Mouse (Mus musculus) kidney, postnatal 25 days (tissue): ENCODE measurements at regions not wholly inside any gene's neighbourhood (a gene's known extent, or its start where the extent isn't known, plus 50 kb on each side); places are given as distances from the start of the nearest gene placed in this dataset.

Experiments used
- DNase-seq, 2 experiments: peaks; one replicate each; pipeline ENCODE4 v3.0.0; 2021; ENCODE audit warnings: mixed read lengths in 2 of 2

GRCm38 (mm10) chr3:61740088-61740487, 374.3 kb upstream of the B430305J03Rik start:
- DNase-seq, result no peak

- no peak for DNase-seq
These were observed 372.8 kb upstream of the B430305J03Rik start for GRCm38 (mm10) chr3:61738528-61738927.

GRCm38 (mm10) chr3:61716785-61717184, 351.0 kb upstream of the B430305J03Rik start:
- DNase-seq, result no peak

GRCm38 (mm10) chr3:61687933-61688705, 322.4 kb upstream of the B430305J03Rik start:
- DNase-seq, result no peak

GRCm38 (mm10) chr3:61670874-61671273, 305.1 kb upstream of the B430305J03Rik start:
- DNase-seq, result no peak

GRCm38 (mm10) chr3:61656143-61656542, 290.4 kb upstream of the B430305J03Rik start:
- DNase-seq, result no peak

GRCm38 (mm10) chr3:61628535-61628934, 262.8 kb upstream of the B430305J03Rik start:
- no peak for DNase-seq

GRCm38 (mm10) chr3:61628099-61628498, 262.3 kb upstream of the B430305J03Rik start:
- no peak for DNase-seq

GRCm38 (mm10) chr3:61623954-61624487, 258.3 kb upstream of the B430305J03Rik start:
- DNase-seq, result no peak

GRCm38 (mm10) chr3:61605469-61605868, 239.7 kb upstream of the B430305J03Rik start:
- DNase-seq, result no peak

GRCm38 (mm10) chr3:61602891-61603290, 237.1 kb upstream of the B430305J03Rik start:
- no peak for DNase-seq

GRCm38 (mm10) chr3:61595574-61595973, 229.8 kb upstream of the B430305J03Rik start:
- no peak for DNase-seq

- DNase-seq, result no peak
These were observed 226.6 kb upstream of the B430305J03Rik start for GRCm38 (mm10) chr3:61592342-61592741.

- DNase-seq, result no peak
These were observed 217.9 kb upstream of the B430305J03Rik start for GRCm38 (mm10) chr3:61583669-61584068.

- no peak for DNase-seq
These were observed 217.2 kb upstream of the B430305J03Rik start for GRCm38 (mm10) chr3:61582927-61583326.

GRCm38 (mm10) chr3:61580252-61580651, 214.5 kb upstream of the B430305J03Rik start:
- DNase-seq, result no peak

GRCm38 (mm10) chr3:61537113-61537512, 171.4 kb upstream of the B430305J03Rik start:
- no peak for DNase-seq

- no peak for DNase-seq
These were observed 170.0 kb upstream of the B430305J03Rik start for GRCm38 (mm10) chr3:61535751-61536150.

- DNase-seq, result no peak
These were observed 137.4 kb upstream of the B430305J03Rik start for GRCm38 (mm10) chr3:61503178-61503577.

GRCm38 (mm10) chr3:61494835-61495234, 129.1 kb upstream of the B430305J03Rik start:
- no peak for DNase-seq

- no peak for DNase-seq
These were observed 121.1 kb upstream of the B430305J03Rik start for GRCm38 (mm10) chr3:61486808-61487389.

- no peak for DNase-seq
These were observed 113.3 kb upstream of the B430305J03Rik start for GRCm38 (mm10) chr3:61478861-61479584.

GRCm38 (mm10) chr3:61475018-61475417, 109.3 kb upstream of the B430305J03Rik start:
- DNase-seq, result no peak
